Mouse (Mus musculus) myocyte (in vitro differentiated cells): ENCODE results near the gene Commd8. TPM values are rescaled to one million over a fixed set of nuclear protein-coding genes. Genes with fewer than 3 reads are reported as not detected.
"Not testable (repeated sequence)": the region's sequence is repeated elsewhere in the genome, so short reads cannot be mapped to it uniquely, and the experiment has no call there.

Experiments used
- H3K27me3 ChIP-seq: one replicate; pipeline ENCODE4 v1.6.1; 2011; ENCODE audit not compliant: control insufficient read depth, insufficient read depth, insufficient read length
- H3K36me3 ChIP-seq: one replicate; pipeline ENCODE4 v1.6.1; 2011; ENCODE audit not compliant: control insufficient read depth, insufficient read depth
- H3K4me2 ChIP-seq: one replicate; pipeline ENCODE4 v1.6.1; 2011; ENCODE audit warnings: low read depth, control low read depth
- H3K4me3 ChIP-seq: one replicate; pipeline ENCODE4 v1.5.1; 2011; ENCODE audit warnings: mild to moderate bottlenecking, control low read depth, moderate library complexity
- H3K79me2 ChIP-seq: one replicate; pipeline ENCODE4 v1.6.1; 2011; ENCODE audit not compliant: control insufficient read depth, insufficient read depth
- H3ac ChIP-seq: one replicate; pipeline ENCODE4 v1.6.1; 2011; ENCODE audit not compliant: control insufficient read depth, insufficient read length
- CEBPB ChIP-seq: IDR thresholded peaks from 2 replicates; pipeline ENCODE4 v1.6.1; 2011; ENCODE audit warnings: mild to moderate bottlenecking, moderate library complexity; ENCODE audit not compliant: poor library complexity, insufficient read depth, severe bottlenecking
- E2F4 ChIP-seq: IDR thresholded peaks from one replicate; pipeline ENCODE4 v1.6.1; 2011; ENCODE audit warnings: mild to moderate bottlenecking, control low read depth, moderate library complexity; ENCODE audit not compliant: insufficient read depth
- MAX ChIP-seq: IDR thresholded peaks from one replicate; pipeline ENCODE4 v1.6.1; 2011; ENCODE audit warnings: low read depth, mild to moderate bottlenecking, control low read depth
- MYOD1 ChIP-seq, 3 experiments: IDR thresholded peaks; one replicate each; pipeline ENCODE4 v1.6.1; 2011; ENCODE audit warnings: control low read depth in 2 of 3, low read depth in 2 of 3, mild to moderate bottlenecking in 2 of 3, moderate library complexity in 1 of 3; ENCODE audit not compliant: insufficient read length in 2 of 3, control insufficient read depth in 1 of 3
- MYOG ChIP-seq, 3 experiments: IDR thresholded peaks; one replicate each; pipeline ENCODE4 v1.6.1; 2011; ENCODE audit warnings: control low read depth in 2 of 3, low read depth in 2 of 3, mild to moderate bottlenecking in 2 of 3; ENCODE audit not compliant: insufficient read length in 2 of 3, control insufficient read depth in 1 of 3, insufficient read depth in 1 of 3
- POLR2A ChIP-seq: IDR thresholded peaks from one replicate; pipeline ENCODE4 v1.6.1; 2011; ENCODE audit warnings: low read depth, mild to moderate bottlenecking, control low read depth, moderate library complexity; ENCODE audit not compliant: insufficient read length
- POLR2AphosphoS2 ChIP-seq: IDR thresholded peaks from one replicate; pipeline ENCODE4 v1.6.1; 2011; ENCODE audit warnings: low read depth, control low read depth; ENCODE audit not compliant: insufficient read length
- REST ChIP-seq: IDR thresholded peaks from one replicate; pipeline ENCODE4 v1.6.1; 2011; ENCODE audit warnings: mild to moderate bottlenecking, control low read depth, moderate library complexity; ENCODE audit not compliant: insufficient read depth, insufficient read length
- SRF ChIP-seq: IDR thresholded peaks from one replicate; pipeline ENCODE4 v1.6.1; 2011; ENCODE audit warnings: low read depth; ENCODE audit not compliant: control insufficient read depth, insufficient read length
- TCF12 ChIP-seq: IDR thresholded peaks from one replicate; pipeline ENCODE4 v1.6.1; 2011; ENCODE audit warnings: mild to moderate bottlenecking, control low read depth; ENCODE audit not compliant: poor library complexity, insufficient read depth, severe bottlenecking
- TCF3 ChIP-seq: IDR thresholded peaks from one replicate; pipeline ENCODE4 v1.6.1; 2011; ENCODE audit warnings: low read depth, control low read depth; ENCODE audit not compliant: insufficient read length
- USF1 ChIP-seq: IDR thresholded peaks from one replicate; pipeline ENCODE4 v1.6.1; 2011; ENCODE audit warnings: low read depth, mild to moderate bottlenecking, control low read depth, moderate library complexity
- polyA plus RNA-seq: library from polyadenylated mRNA; unstranded; fragments of >200 nt; fragmentation: generic; extraction: Trizol; gene quantifications from one replicate; pipeline ENCODE4 v1.2.1, GENCODE M21; 2012; ENCODE audit warnings: missing spikeins

The Commd8 gene
- polyA plus RNA-seq, 1 experiment: 19.8 TPM

DNA sequence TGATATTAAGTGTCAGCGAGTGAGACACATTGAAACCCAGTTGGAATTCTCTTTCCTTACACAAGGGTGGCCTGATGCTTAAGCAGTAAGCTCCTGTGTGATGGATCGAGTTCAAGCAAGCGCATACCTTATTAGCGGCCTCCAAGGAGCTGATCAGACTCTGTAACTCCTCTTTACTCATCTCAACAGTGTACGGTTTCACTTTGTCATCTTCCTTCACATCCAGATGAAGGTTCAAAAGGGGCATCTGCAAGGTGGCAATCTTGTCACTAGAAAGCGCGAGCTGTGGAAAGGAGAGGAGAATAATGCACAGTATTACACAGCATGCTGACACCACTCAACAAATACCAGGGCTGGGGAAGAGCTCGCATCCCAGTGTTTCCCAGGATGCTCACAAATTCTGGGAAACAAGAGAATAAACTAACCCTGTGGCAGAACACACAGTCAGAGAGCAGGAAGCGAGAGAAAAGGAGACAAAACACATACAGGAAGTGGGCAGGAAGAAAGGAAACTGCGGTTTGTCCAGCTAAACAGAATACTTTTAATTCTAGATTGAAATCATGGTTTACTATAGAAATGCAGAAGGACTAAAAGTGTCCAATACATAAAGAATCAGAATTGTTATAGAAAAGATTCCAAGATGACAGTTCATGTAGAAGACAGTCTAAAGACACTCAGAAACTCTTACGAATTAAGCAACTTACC, 7.1 kb downstream of the Commd8 start:
- H3K4me3 ChIP-seq: no peak overlapping the region
- peaks cover 30% of the 10 kb centered on the region for H3K36me3 ChIP-seq
- TF ChIP-seq MAX (no peak), CEBPB (no peak), TCF3 (no peak), TCF12 (no peak), REST (no peak), POLR2AphosphoS2 (no peak), POLR2A (no peak), USF1 (no peak), E2F4 (no peak), MYOD1 (IDR thresholded peaks at IDR 0.05; ENCODE audit: control insufficient read depth in 1 of 3, insufficient read length in 2 of 3, low read depth in 2 of 3) (no peak), SRF (no peak), MYOG (IDR thresholded peaks at IDR 0.05; ENCODE audit: control insufficient read depth in 1 of 3, insufficient read depth in 1 of 3, insufficient read length in 2 of 3, low read depth in 2 of 3) (no peak)

DNA sequence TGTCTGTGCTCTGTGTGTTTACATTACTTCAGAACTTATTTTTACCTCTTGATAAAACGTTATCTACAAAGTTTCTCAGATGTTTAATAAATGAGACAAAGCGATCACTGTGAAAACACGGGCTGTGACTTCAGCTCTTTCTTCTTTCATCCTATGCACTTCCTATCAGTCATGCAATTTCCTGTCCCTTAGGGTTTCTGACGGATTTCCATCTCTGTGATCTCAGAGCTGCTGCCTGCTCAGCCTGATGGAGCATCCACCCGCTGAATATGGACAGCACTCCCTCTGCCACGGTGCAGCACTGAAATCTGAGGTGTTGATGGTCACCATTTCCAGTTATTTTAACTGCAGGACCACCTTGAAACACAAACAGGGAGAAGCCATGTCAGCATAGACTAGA, 8.5 kb downstream of the Commd8 start:
- peaks cover 26% of the 10 kb centered on the region for H3K36me3 ChIP-seq
- no peak for TF ChIP-seq MYOG (IDR thresholded peaks at IDR 0.05; ENCODE audit: control insufficient read depth in 1 of 3, insufficient read depth in 1 of 3, insufficient read length in 2 of 3, low read depth in 2 of 3)
- no peak for TF ChIP-seq CEBPB
- no peak for TF ChIP-seq MAX
- no peak for TF ChIP-seq E2F4
- TF ChIP-seq REST: no peak
- TF ChIP-seq POLR2AphosphoS2: no peak
- no peak for TF ChIP-seq TCF12
- no peak for TF ChIP-seq USF1
- TF ChIP-seq TCF3: no peak
- TF ChIP-seq SRF: no peak
- no peak for TF ChIP-seq MYOD1 (IDR thresholded peaks at IDR 0.05; ENCODE audit: control insufficient read depth in 1 of 3, insufficient read length in 2 of 3, low read depth in 2 of 3)
- TF ChIP-seq POLR2A: no peak
- no peak overlapping the region for H3K4me3 ChIP-seq
- H3K79me2 ChIP-seq: peaks cover 5% of the 10 kb centered on the region
- no peak overlapping the region for H3K4me2 ChIP-seq
- H3K27me3 ChIP-seq: no peaks in the 10 kb centered on the region
- H3ac ChIP-seq: no peak overlapping the region

More for the DNA sequence above, 7.1 kb downstream of the Commd8 start:
- Histone ChIP-seq H3K27me3 (no peaks in the 10 kb centered on the region), H3ac (no peak overlapping the region), H3K4me2 (no peak overlapping the region), H3K79me2 (peaks cover 8% of the 10 kb centered on the region)

DNA sequence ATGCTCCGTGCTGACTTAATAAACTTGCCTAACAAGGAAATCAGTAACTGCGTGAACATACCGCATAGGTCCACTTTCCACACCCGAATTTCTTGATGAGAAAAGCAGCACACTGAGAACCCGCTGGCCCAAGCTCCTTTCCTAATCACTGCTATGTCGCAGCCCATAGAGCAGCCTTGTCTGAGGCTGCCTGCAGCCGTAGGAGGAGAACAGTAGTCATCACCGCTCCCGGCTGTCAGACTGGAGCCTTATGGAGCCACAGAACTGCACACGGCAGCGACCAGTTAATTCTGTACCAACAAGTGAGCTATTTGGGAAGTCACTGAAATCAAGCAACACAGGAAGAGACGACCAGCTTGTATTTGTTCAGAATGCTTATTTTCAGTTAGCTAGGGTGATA, 9.3 kb downstream of the Commd8 start:
- H3K36me3 ChIP-seq: peaks cover 26% of the 10 kb centered on the region
- H3K4me3 ChIP-seq: no peak overlapping the region
- no peak overlapping the region for H3K4me2 ChIP-seq
- H3K27me3 ChIP-seq: no peaks in the 10 kb centered on the region
- no peak overlapping the region for H3ac ChIP-seq
- TF ChIP-seq TCF12: no peak
- TF ChIP-seq MAX: no peak
- no peak for TF ChIP-seq E2F4
- TF ChIP-seq USF1: no peak
- TF ChIP-seq REST: no peak
- no peak for TF ChIP-seq CEBPB
- no peaks in the 10 kb centered on the region for H3K79me2 ChIP-seq

DNA sequence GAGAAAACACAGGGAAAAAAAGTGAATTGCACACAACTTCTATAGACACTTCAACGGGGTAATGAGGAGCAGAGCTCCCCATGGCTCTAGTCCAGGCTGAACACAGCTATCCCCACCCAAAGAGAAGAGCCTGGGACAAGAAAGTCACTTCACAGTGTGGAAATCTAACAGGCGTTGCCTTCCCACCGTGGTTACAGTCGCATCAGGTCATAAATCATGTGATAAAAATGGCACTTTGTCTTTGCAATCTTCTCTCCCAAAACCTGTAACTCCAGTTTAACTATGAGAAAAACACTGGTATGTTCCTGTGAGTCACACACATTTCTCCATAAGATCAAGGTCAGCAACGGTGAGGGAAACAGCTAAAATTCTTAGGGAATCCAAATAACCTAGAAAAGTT, 11.4 kb downstream of the Commd8 start:
- H3K36me3 ChIP-seq: peaks cover 10% of the 10 kb centered on the region
- H3K4me3 ChIP-seq: no peak overlapping the region
- no peak for TF ChIP-seq REST
- no peak for TF ChIP-seq MYOD1 (IDR thresholded peaks at IDR 0.05; ENCODE audit: control insufficient read depth in 1 of 3, insufficient read length in 2 of 3, low read depth in 2 of 3)
- TF ChIP-seq CEBPB: no peak
- TF ChIP-seq POLR2A: no peak
- TF ChIP-seq MYOG (IDR thresholded peaks at IDR 0.05; ENCODE audit: control insufficient read depth in 1 of 3, insufficient read depth in 1 of 3, insufficient read length in 2 of 3, low read depth in 2 of 3): no peak
- TF ChIP-seq SRF: no peak
- no peak for TF ChIP-seq TCF3
- TF ChIP-seq TCF12: no peak
- TF ChIP-seq E2F4: no peak
- no peak for TF ChIP-seq MAX
- no peak for TF ChIP-seq POLR2AphosphoS2
- no peak for TF ChIP-seq USF1
- H3ac ChIP-seq: no peak overlapping the region
- no peak overlapping the region for H3K4me2 ChIP-seq
- no peaks in the 10 kb centered on the region for H3K27me3 ChIP-seq
- no peaks in the 10 kb centered on the region for H3K79me2 ChIP-seq

DNA sequence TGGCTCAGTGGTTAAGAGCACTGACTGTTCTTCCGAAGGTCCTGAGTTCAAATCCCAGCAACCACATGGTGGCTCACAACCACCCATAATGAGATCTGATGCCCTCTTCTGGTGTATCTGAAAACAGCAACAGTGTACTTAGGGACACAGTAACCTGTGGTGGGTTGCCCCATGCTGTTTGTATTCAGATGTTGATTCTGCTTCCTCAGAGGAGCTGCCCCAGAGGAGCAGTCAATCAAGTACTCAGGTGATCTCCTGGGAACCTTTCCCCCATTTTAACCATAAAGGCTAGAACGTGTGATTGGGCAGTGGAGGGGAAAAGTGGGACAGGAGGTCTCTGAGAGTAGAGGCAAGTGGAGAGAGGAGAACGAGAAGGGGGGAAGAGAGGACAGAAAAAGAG, 12.3 kb downstream of the Commd8 start:
- not testable (repeated sequence) for H3K27me3 ChIP-seq, H3K79me2 ChIP-seq, H3K4me2 ChIP-seq, H3K36me3 ChIP-seq, H3K4me3 ChIP-seq, H3ac ChIP-seq
